Mouse (Mus musculus): ENCODE data around the gene Vps41. TPM values are rescaled to one million over a fixed set of nuclear protein-coding genes. Genes with fewer than 3 reads are reported as not detected.
A peak's percentile ranks its signal among the peaks of the same experiment; 100 is the strongest.

Vps41 gene
- polyA plus RNA-seq, 1 experiment from 2014 or later: 62.2 TPM

GRCm38 (mm10) chr13:18843546-18843945, 126.5 kb downstream of the Vps41 start:
- Histone ChIP-seq H3K9ac (ENCODE audit: low read length) (no peak overlapping the region), H3K4me1 (replicated peaks; ENCODE audit: control insufficient read depth, insufficient read depth, low read length) (no peaks in the 10 kb centered on the region), H3K27me3 (ENCODE audit: control insufficient read depth, insufficient read depth, low read depth, low read length) (no peaks in the 10 kb centered on the region), H3K4me3 (ENCODE audit: low read length) (no peak overlapping the region), H3K4me2 (ENCODE audit: low read depth, low read length) (no peak overlapping the region), H3K36me3 (ENCODE audit: control insufficient read depth, insufficient read depth, low read length) (no peaks in the 10 kb centered on the region), H3K9me3 (ENCODE audit: control insufficient read depth, low read length) (no peaks in the 10 kb centered on the region), H3K27ac (ENCODE audit: low read length) (no peak overlapping the region)
- ATAC-seq (ENCODE audit: low read depth): no peak
- WGBS: 87% methylated on average over 1 of the region's 1 CpGs

GRCm38 (mm10) chr13:18847386-18847785, 130.3 kb downstream of the Vps41 start:
- H3K36me3 ChIP-seq (ENCODE audit: control insufficient read depth, insufficient read depth, low read length): peaks cover under 1% of the 10 kb centered on the region; the same call in 1 of the 2 replicates
- H3K4me2 ChIP-seq (ENCODE audit: low read depth, low read length): no peak overlapping the region
- whole genome bisulfite sequencing: 38% methylated on average over 3 of the region's 3 CpGs
- no peaks in the 10 kb centered on the region for H3K27me3 ChIP-seq (ENCODE audit: control insufficient read depth, insufficient read depth, low read depth, low read length)
- H3K27ac ChIP-seq (ENCODE audit: low read length): no peak overlapping the region
- ATAC-seq (ENCODE audit: low read depth): no peak
- H3K9ac ChIP-seq (ENCODE audit: low read length): no peak overlapping the region
- H3K4me3 ChIP-seq (ENCODE audit: low read length): no peak overlapping the region
- no peaks in the 10 kb centered on the region for H3K4me1 ChIP-seq (replicated peaks; ENCODE audit: control insufficient read depth, insufficient read depth, low read length)
- no peaks in the 10 kb centered on the region for H3K9me3 ChIP-seq (ENCODE audit: control insufficient read depth, low read length)

- no peak for ATAC-seq (ENCODE audit: low read depth)
- H3K4me1 ChIP-seq (replicated peaks; ENCODE audit: control insufficient read depth, insufficient read depth, low read length): no peaks in the 10 kb centered on the region
These were observed 132.5 kb downstream of the Vps41 start for GRCm38 (mm10) chr13:18849563-18849962.

GRCm38 (mm10) chr13:18851182-18851581, 134.1 kb downstream of the Vps41 start:
- no peak for ATAC-seq (ENCODE audit: low read depth)
- Histone ChIP-seq H3K27ac (ENCODE audit: low read length) (no peak overlapping the region), H3K4me1 (replicated peaks; ENCODE audit: control insufficient read depth, insufficient read depth, low read length) (no peaks in the 10 kb centered on the region), H3K27me3 (ENCODE audit: control insufficient read depth, insufficient read depth, low read depth, low read length) (no peaks in the 10 kb centered on the region), H3K36me3 (ENCODE audit: control insufficient read depth, insufficient read depth, low read length) (peaks cover 2% of the 10 kb centered on the region; the same call in 1 of the 2 replicates), H3K4me2 (ENCODE audit: low read depth, low read length) (no peak overlapping the region), H3K9ac (ENCODE audit: low read length) (no peak overlapping the region), H3K9me3 (ENCODE audit: control insufficient read depth, low read length) (no peaks in the 10 kb centered on the region), H3K4me3 (ENCODE audit: low read length) (no peak overlapping the region)
- WGBS: 63% methylated on average over 4 of the region's 4 CpGs

More at GRCm38 (mm10) chr13:18849563-18849962, 132.5 kb downstream of the Vps41 start:
- H3K4me3 ChIP-seq (ENCODE audit: low read length): no peak overlapping the region
- H3K27me3 ChIP-seq (ENCODE audit: control insufficient read depth, insufficient read depth, low read depth, low read length): no peaks in the 10 kb centered on the region
- no peaks in the 10 kb centered on the region for H3K9me3 ChIP-seq (ENCODE audit: control insufficient read depth, low read length)
- no peak overlapping the region for H3K9ac ChIP-seq (ENCODE audit: low read length)
- peaks cover 2% of the 10 kb centered on the region; the same call in 1 of the 2 replicates for H3K36me3 ChIP-seq (ENCODE audit: control insufficient read depth, insufficient read depth, low read length)
- H3K27ac ChIP-seq (ENCODE audit: low read length): no peak overlapping the region
- no peak overlapping the region for H3K4me2 ChIP-seq (ENCODE audit: low read depth, low read length)

- Histone ChIP-seq H3K27me3 (ENCODE audit: control insufficient read depth, insufficient read depth, low read depth, low read length) (no peaks in the 10 kb centered on the region), H3K4me2 (ENCODE audit: low read depth, low read length) (no peak overlapping the region), H3K9ac (ENCODE audit: low read length) (no peak overlapping the region), H3K36me3 (ENCODE audit: control insufficient read depth, insufficient read depth, low read length) (peaks cover 2% of the 10 kb centered on the region; the same call in 1 of the 2 replicates), H3K27ac (ENCODE audit: low read length) (no peak overlapping the region), H3K9me3 (ENCODE audit: control insufficient read depth, low read length) (no peaks in the 10 kb centered on the region), H3K4me1 (replicated peaks; ENCODE audit: control insufficient read depth, insufficient read depth, low read length) (no peaks in the 10 kb centered on the region), H3K4me3 (ENCODE audit: low read length) (no peak overlapping the region)
- ATAC-seq (ENCODE audit: low read depth): no peak
- WGBS: 64% methylated on average over 8 of the region's 8 CpGs
These were observed 135.6 kb downstream of the Vps41 start for GRCm38 (mm10) chr13:18852718-18853117.

- no peak overlapping the region for H3K4me2 ChIP-seq (ENCODE audit: low read depth, low read length)
- H3K27me3 ChIP-seq (ENCODE audit: control insufficient read depth, insufficient read depth, low read depth, low read length): no peaks in the 10 kb centered on the region
- H3K27ac ChIP-seq (ENCODE audit: low read length): no peak overlapping the region
- peaks cover 2% of the 10 kb centered on the region; the same call in 1 of the 2 replicates for H3K36me3 ChIP-seq (ENCODE audit: control insufficient read depth, insufficient read depth, low read length)
- H3K4me1 ChIP-seq (replicated peaks; ENCODE audit: control insufficient read depth, insufficient read depth, low read length): no peaks in the 10 kb centered on the region
- H3K9me3 ChIP-seq (ENCODE audit: control insufficient read depth, low read length): no peaks in the 10 kb centered on the region
- H3K4me3 ChIP-seq (ENCODE audit: low read length): no peak overlapping the region
- H3K9ac ChIP-seq (ENCODE audit: low read length): no peak overlapping the region
- 76% methylated on average over 8 of the region's 8 CpGs for WGBS
- ATAC-seq (ENCODE audit: low read depth): no peak
These were observed 139.1 kb downstream of the Vps41 start for GRCm38 (mm10) chr13:18856026-18856802.

GRCm38 (mm10) chr13:18858183-18858582, 141.1 kb downstream of the Vps41 start:
- Histone ChIP-seq H3K27ac (ENCODE audit: low read length) (no peak overlapping the region), H3K4me3 (ENCODE audit: low read length) (no peak overlapping the region), H3K9me3 (ENCODE audit: control insufficient read depth, low read length) (no peaks in the 10 kb centered on the region), H3K9ac (ENCODE audit: low read length) (no peak overlapping the region), H3K4me1 (replicated peaks; ENCODE audit: control insufficient read depth, insufficient read depth, low read length) (no peaks in the 10 kb centered on the region), H3K36me3 (ENCODE audit: control insufficient read depth, insufficient read depth, low read length) (peaks cover 2% of the 10 kb centered on the region; the same call in 1 of the 2 replicates), H3K4me2 (ENCODE audit: low read depth, low read length) (no peak overlapping the region), H3K27me3 (ENCODE audit: control insufficient read depth, insufficient read depth, low read depth, low read length) (no peaks in the 10 kb centered on the region)
- 64% methylated on average over 4 of the region's 4 CpGs for WGBS
- ATAC-seq (ENCODE audit: low read depth): no peak

GRCm38 (mm10) chr13:18859389-18859788, 142.3 kb downstream of the Vps41 start:
- no peak overlapping the region for H3K4me3 ChIP-seq (ENCODE audit: low read length)
- no peaks in the 10 kb centered on the region for H3K4me1 ChIP-seq (replicated peaks; ENCODE audit: control insufficient read depth, insufficient read depth, low read length)
- no peak overlapping the region for H3K9ac ChIP-seq (ENCODE audit: low read length)
- no peak for ATAC-seq (ENCODE audit: low read depth)
- H3K9me3 ChIP-seq (ENCODE audit: control insufficient read depth, low read length): no peaks in the 10 kb centered on the region
- H3K27me3 ChIP-seq (ENCODE audit: control insufficient read depth, insufficient read depth, low read depth, low read length): no peaks in the 10 kb centered on the region
- peaks cover 2% of the 10 kb centered on the region for H3K36me3 ChIP-seq (ENCODE audit: control insufficient read depth, insufficient read depth, low read length)
- H3K4me2 ChIP-seq (ENCODE audit: low read depth, low read length): no peak overlapping the region
- H3K27ac ChIP-seq (ENCODE audit: low read length): no peak overlapping the region
- WGBS: 90% methylated on average over 3 of the region's 3 CpGs

GRCm38 (mm10) chr13:18868030-18868490, 151.0 kb downstream of the Vps41 start:
- Histone ChIP-seq H3K27me3 (ENCODE audit: control insufficient read depth, insufficient read depth, low read depth, low read length) (no peaks in the 10 kb centered on the region), H3K4me3 (ENCODE audit: low read length) (no peak overlapping the region), H3K36me3 (ENCODE audit: control insufficient read depth, insufficient read depth, low read length) (no peaks in the 10 kb centered on the region; the same call in 1 of the 2 replicates), H3K4me2 (ENCODE audit: low read depth, low read length) (no peak overlapping the region), H3K4me1 (replicated peaks; ENCODE audit: control insufficient read depth, insufficient read depth, low read length) (peaks cover 5% of the 10 kb centered on the region), H3K9me3 (ENCODE audit: control insufficient read depth, low read length) (no peaks in the 10 kb centered on the region), H3K9ac (ENCODE audit: low read length) (no peak overlapping the region), H3K27ac (ENCODE audit: low read length) (no peak overlapping the region)
- peak; percentile 89 for ATAC-seq (ENCODE audit: low read depth)
- 25% methylated on average over 5 of the region's 5 CpGs for WGBS
